Mouse (Mus musculus) heart, embryonic 16.5 days (tissue): ENCODE data around the gene Ap1b1. TPM values are rescaled to one million over a fixed set of nuclear protein-coding genes. Genes with fewer than 3 reads are reported as not detected.

Source experiments
- ATAC-seq: fragments of 200-750 bp; cut with Nextera tagmentation; replicated peaks from 2 replicates; pipeline ENCODE4 v1.8.0; 2017; ENCODE audit warnings: moderate number of reproducible peaks; ENCODE audit not compliant: insufficient read depth, low FRiP score; ENCODE audit errors: extremely low read depth
- H3K27ac ChIP-seq: fragments of 300-500 bp; sonication (generic); 2 replicates; pipeline ENCODE4 v1.5.1; 2014; ENCODE audit warnings: mild to moderate bottlenecking, low read length, control low read depth, moderate library complexity
- H3K27me3 ChIP-seq: fragments of 300-500 bp; sonication (generic); 2 replicates; pipeline ENCODE4 v1.6.1; 2014; ENCODE audit warnings: low read length, mixed read lengths; ENCODE audit not compliant: control insufficient read depth, insufficient read depth
- H3K36me3 ChIP-seq: fragments of 300-500 bp; sonication (generic); 2 replicates; pipeline ENCODE4 v1.6.1; 2014; ENCODE audit not compliant: control insufficient read depth, insufficient read depth
- H3K4me1 ChIP-seq: fragments of 300-500 bp; sonication (generic); 2 replicates; pipeline ENCODE4 v1.6.1; 2014; ENCODE audit warnings: low read length, mixed read lengths; ENCODE audit not compliant: control insufficient read depth, insufficient read depth
- H3K4me2 ChIP-seq: fragments of 300-500 bp; sonication (generic); 2 replicates; pipeline ENCODE4 v1.6.1; 2014; ENCODE audit warnings: low read depth, mild to moderate bottlenecking, control low read depth, low read length
- H3K4me3 ChIP-seq: fragments of 300-500 bp; sonication (generic); 2 replicates; pipeline ENCODE4 v1.5.1; 2014; ENCODE audit warnings: mild to moderate bottlenecking, control low read depth, low read length
- H3K9ac ChIP-seq: fragments of 300-500 bp; sonication (generic); 2 replicates; pipeline ENCODE4 v1.6.1; 2014; ENCODE audit warnings: low read length, control low read depth
- H3K9me3 ChIP-seq: fragments of 300-500 bp; sonication (generic); replicated peaks from 2 replicates; pipeline ENCODE4 v1.6.1; 2016; ENCODE audit warnings: low read length; ENCODE audit not compliant: control insufficient read depth
- WGBS: fragments of 180-500 bp; shearing (Covaris S2); extraction: QIAGEN DNeasy Blood & Tissue Kit; methylation state at CpG from one replicate; pipeline ENCODE4 v1.1.7; 2014; 5-methylcytosine and 5-hydroxymethylcytosine counted together
- polyA plus RNA-seq: library from polyadenylated mRNA; unstranded; fragments of >200 nt; fragmentation: Nextera tagmentation; extraction: Ambion mirVana; gene quantifications from 2 replicates; pipeline ENCODE4 v1.2.1, GENCODE M21; 2015

Gene Ap1b1
- polyA plus RNA-seq, 1 experiment from 2014 or later, result 45.1 TPM

DNA sequence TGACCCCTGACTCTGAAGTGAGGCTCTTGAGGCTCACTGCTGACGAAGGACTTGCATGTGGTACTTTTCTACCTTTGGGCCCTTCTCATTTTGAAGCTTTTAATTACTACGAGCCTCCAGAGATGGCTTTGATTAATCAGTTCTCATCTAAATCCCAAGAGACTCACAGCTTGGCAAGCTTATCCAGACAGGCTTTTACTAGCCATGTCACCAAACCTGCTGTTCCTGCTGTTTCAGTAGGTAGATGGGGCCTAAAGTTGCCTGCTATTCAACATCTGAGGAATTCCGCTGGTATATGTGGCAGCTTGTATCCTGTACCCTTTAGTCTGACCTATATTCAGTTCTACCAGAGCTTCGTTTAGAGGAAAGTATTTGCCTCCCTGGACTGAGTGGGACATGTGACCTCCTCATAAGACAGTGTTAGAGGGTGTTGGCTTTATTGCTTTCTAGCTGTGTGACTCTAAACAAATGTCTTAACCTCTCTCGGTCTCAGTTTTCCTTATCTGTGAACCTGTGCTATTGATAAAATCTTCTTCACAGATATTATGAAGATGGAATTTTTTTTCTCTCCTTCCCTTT, 10.1 kb downstream of the Ap1b1 start:
- WGBS, result 79% methylated on average over 5 of the region's 5 CpGs
- H3K36me3 ChIP-seq, result peaks cover 7% of the 10 kb centered on the region
- ATAC-seq, result no peak
- no peaks in the 10 kb centered on the region for H3K9me3 ChIP-seq
- H3K9ac ChIP-seq, result no peak overlapping the region
- no peak overlapping the region for H3K4me3 ChIP-seq
- no peak overlapping the region for H3K27ac ChIP-seq
- H3K4me2 ChIP-seq, result no peak overlapping the region
- H3K27me3 ChIP-seq, result no peaks in the 10 kb centered on the region
- peaks cover 6% of the 10 kb centered on the region; the same call in 1 of the 2 replicates for H3K4me1 ChIP-seq

GRCm38 (mm10) chr11:4998352-4998751, 11.7 kb downstream of the Ap1b1 start:
- Histone ChIP-seq H3K27me3 (no peaks in the 10 kb centered on the region), H3K4me3 (no peak overlapping the region), H3K4me2 (no peak overlapping the region), H3K36me3 (peaks cover 10% of the 10 kb centered on the region), H3K9ac (no peak overlapping the region), H3K27ac (no peak overlapping the region), H3K4me1 (peaks cover 6% of the 10 kb centered on the region; the same call in 1 of the 2 replicates), H3K9me3 (no peaks in the 10 kb centered on the region)
- no peak for ATAC-seq
- 57% methylated on average over 3 of the region's 3 CpGs for WGBS

- Histone ChIP-seq H3K4me1 (peaks cover 6% of the 10 kb centered on the region; the same call in 1 of the 2 replicates), H3K4me3 (no peak overlapping the region), H3K27ac (no peak overlapping the region), H3K4me2 (no peak overlapping the region), H3K36me3 (peaks cover 10% of the 10 kb centered on the region), H3K27me3 (no peaks in the 10 kb centered on the region), H3K9ac (no peak overlapping the region), H3K9me3 (no peaks in the 10 kb centered on the region)
- no peak for ATAC-seq
- WGBS, result 89% methylated on average over 1 of the region's 1 CpGs
Measured at GRCm38 (mm10) chr11:4998762-4999161, 12.1 kb downstream of the Ap1b1 start.

- Histone ChIP-seq H3K27ac (no peak overlapping the region), H3K9ac (no peak overlapping the region), H3K9me3 (no peaks in the 10 kb centered on the region), H3K4me2 (no peak overlapping the region), H3K27me3 (no peaks in the 10 kb centered on the region), H3K4me1 (peaks cover 6% of the 10 kb centered on the region; the same call in 1 of the 2 replicates), H3K4me3 (no peak overlapping the region), H3K36me3 (peaks cover 5% of the 10 kb centered on the region; the same call in 1 of the 2 replicates)
- no peak for ATAC-seq
- 88% methylated on average over 1 of the region's 1 CpGs for whole genome bisulfite sequencing
Measured at GRCm38 (mm10) chr11:5000241-5000640, 13.6 kb downstream of the Ap1b1 start.

GRCm38 (mm10) chr11:5002826-5003225, 16.2 kb downstream of the Ap1b1 start:
- Histone ChIP-seq H3K4me1 (peaks cover 6% of the 10 kb centered on the region; the same call in 1 of the 2 replicates), H3K4me3 (no peak overlapping the region), H3K27me3 (no peaks in the 10 kb centered on the region), H3K9me3 (no peaks in the 10 kb centered on the region), H3K36me3 (peaks cover 5% of the 10 kb centered on the region; the same call in 1 of the 2 replicates), H3K27ac (no peak overlapping the region), H3K4me2 (no peak overlapping the region), H3K9ac (no peak overlapping the region)
- whole genome bisulfite sequencing, result 74% methylated on average over 4 of the region's 4 CpGs
- ATAC-seq, result no peak

DNA sequence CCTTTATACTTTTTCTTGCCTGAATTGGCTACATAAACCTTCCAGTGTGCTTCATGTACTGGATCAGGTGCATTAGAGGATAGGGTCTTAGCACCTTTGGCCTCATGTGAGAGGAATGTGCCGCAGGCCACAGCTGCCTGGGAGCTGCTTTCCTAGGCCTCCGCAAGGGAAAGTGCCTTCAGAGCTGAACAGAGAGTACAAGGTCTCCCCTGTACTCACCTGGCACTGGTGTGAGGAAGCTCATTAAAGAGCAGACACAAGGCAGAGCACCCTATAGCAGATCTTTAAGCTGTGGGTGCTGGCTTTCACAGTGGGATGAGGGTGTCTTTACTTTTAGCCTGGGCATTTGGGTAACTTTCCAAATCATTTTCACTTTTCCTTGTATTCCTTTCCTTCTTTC, 18.9 kb downstream of the Ap1b1 start:
- H3K27ac ChIP-seq, result no peak overlapping the region
- peaks cover 5% of the 10 kb centered on the region; the same call in 1 of the 2 replicates for H3K36me3 ChIP-seq
- H3K27me3 ChIP-seq, result no peaks in the 10 kb centered on the region
- no peak overlapping the region for H3K4me2 ChIP-seq
- peaks cover 2% of the 10 kb centered on the region; the same call in 1 of the 2 replicates for H3K4me1 ChIP-seq
- no peaks in the 10 kb centered on the region for H3K9me3 ChIP-seq
- WGBS, result 90% methylated on average over 2 of the region's 2 CpGs
- no peak overlapping the region for H3K9ac ChIP-seq
- no peak for ATAC-seq
- no peak overlapping the region for H3K4me3 ChIP-seq

DNA sequence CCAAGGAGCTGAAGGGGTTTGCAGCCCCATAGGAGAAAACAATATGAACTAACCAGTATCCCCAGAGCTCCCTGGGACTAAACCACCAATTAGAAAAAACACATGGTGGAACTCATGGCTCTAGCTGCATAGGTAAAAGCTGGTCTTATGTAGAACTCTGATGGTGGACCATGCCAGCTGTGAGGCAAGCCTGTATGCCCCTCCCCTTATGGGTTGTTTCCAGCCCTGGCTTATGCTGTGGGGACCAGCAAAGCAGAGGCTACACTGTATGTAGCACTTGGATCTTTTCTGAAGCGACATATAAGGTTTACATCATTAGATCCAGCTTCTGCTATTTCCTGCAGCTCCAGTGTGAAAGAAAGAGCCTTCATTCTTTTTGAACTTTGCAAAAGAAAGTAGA, 20.6 kb downstream of the Ap1b1 start:
- Histone ChIP-seq H3K27ac (no peak overlapping the region), H3K9me3 (no peaks in the 10 kb centered on the region), H3K9ac (no peak overlapping the region), H3K4me1 (peaks cover 2% of the 10 kb centered on the region; the same call in 1 of the 2 replicates), H3K36me3 (0 out of 2 replicates have a peak, but pooled peaks cover 2% of the 10 kb centered on the region), H3K4me3 (no peak overlapping the region), H3K4me2 (no peak overlapping the region), H3K27me3 (no peaks in the 10 kb centered on the region)
- 85% methylated on average over 1 of the region's 1 CpGs for WGBS
- ATAC-seq, result no peak

- Histone ChIP-seq H3K9ac (no peak overlapping the region), H3K4me3 (no peak overlapping the region), H3K9me3 (no peaks in the 10 kb centered on the region), H3K4me2 (no peak overlapping the region), H3K4me1 (peaks cover 2% of the 10 kb centered on the region; the same call in 1 of the 2 replicates), H3K36me3 (0 out of 2 replicates have a peak, but pooled peaks cover 5% of the 10 kb centered on the region), H3K27me3 (no peaks in the 10 kb centered on the region), H3K27ac (no peak overlapping the region)
- no peak for ATAC-seq
- WGBS, result 61% methylated on average over 3 of the region's 3 CpGs
Measured at GRCm38 (mm10) chr11:5008867-5009266, 22.2 kb downstream of the Ap1b1 start.

DNA sequence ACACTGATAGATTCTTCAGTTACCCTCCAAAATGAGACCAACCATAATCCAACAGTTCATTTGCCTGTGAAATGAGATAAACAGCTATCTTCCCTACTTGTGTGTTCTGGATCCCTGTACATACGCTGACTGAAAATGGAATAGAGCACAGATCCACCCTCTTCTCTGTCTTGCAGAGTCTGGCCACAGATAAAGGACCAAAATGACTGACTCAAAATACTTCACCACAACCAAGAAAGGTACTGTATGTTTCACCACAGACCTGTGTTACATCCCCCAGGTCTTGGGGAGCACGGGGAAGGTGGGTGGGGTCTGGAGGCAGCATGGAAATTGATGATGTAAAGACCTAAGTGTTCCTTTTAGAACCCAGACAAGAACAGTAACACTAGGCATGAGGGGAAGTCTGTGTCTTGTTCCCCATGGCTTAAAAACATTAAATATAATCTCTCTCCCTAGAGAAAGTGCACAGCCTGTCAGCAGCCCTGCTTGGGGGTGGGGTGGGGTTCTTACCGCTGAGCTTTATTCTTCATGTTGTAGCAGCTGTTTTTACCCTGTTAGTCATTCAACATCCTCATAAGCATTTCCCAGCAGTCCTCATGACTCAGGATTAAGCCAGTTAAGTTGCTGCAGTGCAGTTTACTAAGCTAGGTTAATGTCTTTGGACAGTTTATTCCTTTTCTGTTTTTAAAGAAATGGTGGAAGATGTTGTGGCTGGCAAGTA, 22.9 kb downstream of the Ap1b1 start:
- Histone ChIP-seq H3K27ac (no peak overlapping the region), H3K36me3 (0 out of 2 replicates have a peak, but pooled peaks cover 6% of the 10 kb centered on the region), H3K27me3 (no peaks in the 10 kb centered on the region), H3K4me2 (no peak overlapping the region), H3K9ac (no peak overlapping the region), H3K9me3 (no peaks in the 10 kb centered on the region), H3K4me3 (no peak overlapping the region), H3K4me1 (peaks cover 2% of the 10 kb centered on the region; the same call in 1 of the 2 replicates)
- no peak for ATAC-seq
- 65% methylated on average over 3 of the region's 3 CpGs for WGBS
